Mouse (Mus musculus): ENCODE measurements around the gene Poc1b. TPM values are rescaled to one million over a fixed set of nuclear protein-coding genes. Genes with fewer than 3 reads are reported as not detected.

Poc1b gene
- total and polyA plus RNA-seq, 3 experiments: 3.6 to 6.7 (median 4.1) TPM

DNA sequence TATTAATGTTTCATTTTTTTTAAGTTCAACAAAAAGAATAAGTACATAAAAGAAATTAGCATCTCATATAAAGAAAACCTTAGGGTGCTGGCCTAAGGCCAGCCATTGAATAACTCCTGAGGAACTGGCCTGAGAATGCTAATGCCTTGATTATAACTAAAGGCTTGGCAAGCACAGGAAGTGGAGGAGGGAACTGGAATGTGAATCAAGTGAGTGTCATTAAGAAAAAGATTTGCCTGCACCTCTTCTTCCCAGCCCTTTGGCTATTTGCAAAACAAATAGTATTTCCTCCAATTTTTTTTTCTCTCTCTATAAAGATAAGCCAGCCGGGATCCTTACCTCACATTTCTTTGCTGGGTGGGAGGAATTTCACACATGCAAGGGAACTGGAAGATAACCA lies 95.0 kb downstream of the Poc1b start:
- H3K27ac ChIP-seq: peak overlapping the region; percentile 12
- DNase-seq: no peak
- intact Hi-C loops (cut with DNase I): loop anchor here (2.0 to 5.0 kb wide), 2 partner anchors 61 to 131 kb away; partner anchors contain the start of gene Dusp6

DNA sequence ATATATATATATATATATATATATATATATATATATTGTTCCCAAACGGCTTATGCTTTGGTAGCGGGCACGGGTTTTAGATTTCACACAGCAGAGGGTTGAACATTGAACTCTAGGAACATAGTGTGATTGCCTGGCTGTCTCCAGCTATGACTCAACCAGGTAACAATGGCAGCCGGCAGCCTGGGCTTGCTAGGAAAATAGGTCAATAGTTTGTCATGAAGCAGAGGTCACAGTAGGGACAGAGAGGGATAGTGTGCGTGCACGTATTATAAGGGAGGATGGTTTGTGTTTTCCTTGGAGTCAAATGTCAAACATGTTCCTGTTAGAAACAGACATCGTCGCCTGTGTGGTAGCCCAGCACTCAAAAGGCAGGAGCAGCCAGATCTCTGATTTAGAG lies 95.5 kb downstream of the Poc1b start:
- Histone ChIP-seq H3K27me3 (ENCODE audit: control insufficient read depth, insufficient read depth, low read length) (no peaks in the 10 kb centered on the region), H3K4me1 (ENCODE audit: control insufficient read depth, insufficient read depth, low read length) (peaks cover 3% of the 10 kb centered on the region), H3K9ac (ENCODE audit: low read depth, low read length) (no peak overlapping the region), H3K27ac (0 out of 2 replicates have a peak overlapping the region, but pooled peaks have one; percentile 4), H3K36me3 (ENCODE audit: control insufficient read depth, insufficient read depth, low read length) (no peaks in the 10 kb centered on the region; the same call in 1 of the 2 replicates), H3K4me3 (no peak overlapping the region), H3K79me2 (replicated peaks; ENCODE audit: control insufficient read depth, insufficient read depth, low read length) (no peaks in the 10 kb centered on the region)
- no peak for TF ChIP-seq EP300 (IDR thresholded peaks at IDR 0.05; ENCODE audit: insufficient read depth, low read depth, low read length)
- TF ChIP-seq POLR2A (IDR thresholded peaks at IDR 0.05; ENCODE audit: insufficient read depth, low read depth, low read length): no peak
- TF ChIP-seq CTCF (IDR thresholded peaks at IDR 0.05): no peak
- intact Hi-C loops (cut with DNase I): loop anchor here (2.0 to 5.0 kb wide), 2 partner anchors 60 to 130 kb away; partner anchors contain the start of gene Dusp6
- DNase-seq: no peak
- 36% methylated on average over 8 of the region's 8 CpGs for WGBS

More for the DNA sequence above, 95.0 kb downstream of the Poc1b start:
- Histone ChIP-seq H3K36me3 (ENCODE audit: control insufficient read depth, insufficient read depth, low read length) (no peaks in the 10 kb centered on the region; the same call in 1 of the 2 replicates), H3K4me3 (no peak overlapping the region), H3K27me3 (ENCODE audit: control insufficient read depth, insufficient read depth, low read length) (no peaks in the 10 kb centered on the region), H3K9ac (ENCODE audit: low read depth, low read length) (no peak overlapping the region), H3K4me1 (ENCODE audit: control insufficient read depth, insufficient read depth, low read length) (peaks cover 3% of the 10 kb centered on the region), H3K79me2 (replicated peaks; ENCODE audit: control insufficient read depth, insufficient read depth, low read length) (no peaks in the 10 kb centered on the region)
- WGBS: 22% methylated on average over 1 of the region's 1 CpGs
- TF ChIP-seq CTCF (IDR thresholded peaks at IDR 0.05) (no peak), EP300 (IDR thresholded peaks at IDR 0.05; ENCODE audit: insufficient read depth, low read depth, low read length) (no peak), POLR2A (IDR thresholded peaks at IDR 0.05; ENCODE audit: insufficient read depth, low read depth, low read length) (no peak)

DNA sequence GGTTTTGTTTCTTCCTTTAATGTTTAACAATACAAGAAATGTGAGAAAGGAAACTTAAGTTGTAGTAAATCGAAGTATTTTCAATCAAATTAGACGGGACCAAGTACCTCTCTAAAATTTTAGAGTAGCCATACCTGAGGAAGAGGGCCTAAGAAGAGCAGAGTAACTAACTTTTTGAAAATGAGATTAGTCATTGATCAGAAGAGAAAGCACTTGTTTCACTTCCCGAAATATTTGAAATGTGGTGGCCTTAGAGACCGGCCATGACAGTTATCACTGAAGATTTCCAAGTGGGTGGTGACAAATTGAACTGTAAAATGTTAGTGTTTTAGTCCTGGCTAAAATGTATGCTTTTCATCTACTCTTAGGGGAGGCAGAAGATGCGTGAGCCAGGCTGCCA lies 96.3 kb downstream of the Poc1b start:
- Histone ChIP-seq H3K9ac (ENCODE audit: low read depth, low read length) (no peak overlapping the region), H3K27ac (peak overlapping the region; percentile 12; the same call in 1 of the 2 replicates), H3K4me3 (no peak overlapping the region), H3K27me3 (ENCODE audit: control insufficient read depth, insufficient read depth, low read length) (no peaks in the 10 kb centered on the region), H3K79me2 (replicated peaks; ENCODE audit: control insufficient read depth, insufficient read depth, low read length) (no peaks in the 10 kb centered on the region), H3K36me3 (ENCODE audit: control insufficient read depth, insufficient read depth, low read length) (no peaks in the 10 kb centered on the region; the same call in 1 of the 2 replicates), H3K4me1 (ENCODE audit: control insufficient read depth, insufficient read depth, low read length) (peaks cover 3% of the 10 kb centered on the region)
- no peak for DNase-seq
- 62% methylated on average over 5 of the region's 5 CpGs for WGBS
- intact Hi-C loops (cut with DNase I): loop anchor here (2.0 to 5.0 kb wide), 2 partner anchors 60 to 129 kb away; partner anchors contain the start of gene Dusp6
- TF ChIP-seq EP300 (IDR thresholded peaks at IDR 0.05; ENCODE audit: insufficient read depth, low read depth, low read length) (no peak), CTCF (IDR thresholded peaks at IDR 0.05) (no peak), POLR2A (IDR thresholded peaks at IDR 0.05; ENCODE audit: insufficient read depth, low read depth, low read length) (no peak)

DNA sequence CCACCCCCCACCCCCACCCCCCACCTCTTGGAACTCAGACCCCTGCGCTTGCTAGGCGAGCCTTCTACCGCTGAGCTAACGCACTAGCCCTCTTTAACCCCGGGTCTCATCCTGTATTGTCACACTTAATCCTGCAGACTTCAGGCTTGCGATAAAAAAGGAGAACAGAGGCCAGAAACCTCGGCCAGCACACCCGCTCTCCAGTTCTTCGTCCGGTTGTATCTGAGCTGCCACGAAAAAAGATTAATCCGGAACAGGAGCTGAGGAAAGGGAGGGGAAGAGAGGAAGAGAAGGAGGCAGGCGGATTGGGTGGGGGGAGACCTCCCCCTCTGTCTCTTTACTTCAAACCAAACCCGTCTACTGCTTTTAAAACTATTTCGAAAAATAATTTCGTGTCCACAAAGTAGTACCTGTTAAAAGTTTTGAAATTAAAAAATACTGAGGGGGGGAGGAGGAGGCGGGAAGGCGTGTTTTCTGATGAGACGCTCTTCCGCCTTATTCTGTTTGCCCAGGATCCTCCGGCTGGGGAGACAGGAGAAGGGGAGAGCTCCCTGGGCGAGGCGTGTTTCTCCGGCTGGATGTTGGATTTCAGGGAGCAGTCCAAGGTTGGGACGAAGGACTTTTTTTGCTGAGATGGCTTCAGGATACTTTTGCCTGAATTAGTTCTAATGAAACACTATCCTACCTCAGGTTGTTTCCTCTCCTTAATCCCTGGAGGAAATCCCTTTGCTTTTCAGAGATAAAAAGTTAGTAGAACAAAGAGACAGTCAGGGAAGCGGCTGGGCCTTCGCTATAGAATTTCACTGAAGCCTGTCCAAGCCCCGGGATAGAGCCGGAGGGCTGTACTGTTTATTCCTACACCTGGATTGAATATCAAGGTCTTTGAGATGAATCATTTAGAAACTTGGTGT lies 97.0 kb downstream of the Poc1b start:
- Histone ChIP-seq H3K4me3 (peak overlapping the region; percentile 40), H3K27me3 (ENCODE audit: control insufficient read depth, insufficient read depth, low read length) (no peaks in the 10 kb centered on the region), H3K36me3 (ENCODE audit: control insufficient read depth, insufficient read depth, low read length) (no peaks in the 10 kb centered on the region; the same call in 1 of the 2 replicates), H3K79me2 (replicated peaks; ENCODE audit: control insufficient read depth, insufficient read depth, low read length) (no peaks in the 10 kb centered on the region), H3K9ac (ENCODE audit: low read depth, low read length) (peak overlapping the region; percentile 72), H3K27ac (peak overlapping the region; percentile 81), H3K4me1 (ENCODE audit: control insufficient read depth, insufficient read depth, low read length) (peaks cover 3% of the 10 kb centered on the region)
- WGBS: 2% methylated on average over 29 of the region's 29 CpGs
- peak; percentile 54 to 61 for DNase-seq
- intact Hi-C loops (cut with DNase I): loop anchor here (1.0 to 5.0 kb wide), 3 partner anchors 23 to 128 kb away; partner anchors contain the start of gene Dusp6
- TF ChIP-seq CTCF (IDR thresholded peaks at IDR 0.05) (no peak), POLR2A (IDR thresholded peaks at IDR 0.05; ENCODE audit: insufficient read depth, low read depth, low read length) (peak; percentile 66), EP300 (IDR thresholded peaks at IDR 0.05; ENCODE audit: insufficient read depth, low read depth, low read length) (no peak)

DNA sequence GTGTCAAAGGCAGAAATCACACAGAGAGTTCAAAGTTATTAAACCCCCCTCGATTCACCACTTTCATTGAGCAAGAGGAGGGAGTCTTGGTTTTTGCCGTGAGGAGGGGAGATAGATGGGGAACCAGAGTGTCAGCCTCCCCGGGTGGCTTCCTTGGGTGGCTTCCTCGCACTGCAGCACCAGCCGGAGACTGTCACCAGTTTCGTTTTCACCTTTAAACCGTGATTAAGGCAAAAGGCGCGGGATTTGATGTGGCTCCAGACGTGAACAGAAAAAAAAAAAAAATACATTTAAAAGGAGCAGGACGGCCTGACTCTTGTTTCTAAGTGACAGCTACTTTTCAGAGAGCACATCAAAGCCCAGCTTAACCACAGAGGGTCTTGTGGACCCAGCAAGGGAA lies 97.7 kb downstream of the Poc1b start:
- H3K9ac ChIP-seq (ENCODE audit: low read depth, low read length): peak overlapping the region; percentile 46
- TF ChIP-seq CTCF (IDR thresholded peaks at IDR 0.05) (no peak), POLR2A (IDR thresholded peaks at IDR 0.05; ENCODE audit: insufficient read depth, low read depth, low read length) (peak; percentile 71)
- H3K4me3 ChIP-seq: peak overlapping the region; percentile 40
- H3K79me2 ChIP-seq (replicated peaks; ENCODE audit: control insufficient read depth, insufficient read depth, low read length): no peaks in the 10 kb centered on the region
- DNase-seq: peak; percentile 39 to 43
- no peaks in the 10 kb centered on the region for H3K27me3 ChIP-seq (ENCODE audit: control insufficient read depth, insufficient read depth, low read length)
- 15% methylated on average over 11 of the region's 11 CpGs for WGBS
- intact Hi-C loops (cut with DNase I): loop anchor here (1.0 to 5.0 kb wide), 2 partner anchors 23 to 128 kb away; no protein-coding TSS in a partner anchor
- peak overlapping the region; percentile 81 for H3K27ac ChIP-seq
- peaks cover 3% of the 10 kb centered on the region for H3K4me1 ChIP-seq (ENCODE audit: control insufficient read depth, insufficient read depth, low read length)
- no peaks in the 10 kb centered on the region; the same call in 1 of the 2 replicates for H3K36me3 ChIP-seq (ENCODE audit: control insufficient read depth, insufficient read depth, low read length)
